Mouse (Mus musculus): Measurements from ENCODE around the gene Golga5. TPM values are rescaled to one million over a fixed set of nuclear protein-coding genes. Genes with fewer than 3 reads are reported as not detected.

Golga5 gene
- total and polyA plus RNA-seq, 2 experiments from 2014 or later: 20.8 to 23.0 TPM

GRCm38 (mm10) chr12:102440551-102440950 lies 28.4 kb upstream of the Golga5 start:
- no peaks in the 10 kb centered on the region for H3K27me3 ChIP-seq (ENCODE audit: insufficient read depth, low read length)
- DNase-seq (ENCODE audit: low spot score): no peak
- TF ChIP-seq CTCF (IDR thresholded peaks at IDR 0.05): no peak
- 87% methylated on average over 7 of the region's 7 CpGs for WGBS
- H3K9me3 ChIP-seq (ENCODE audit: low read length): no peaks in the 10 kb centered on the region
- H3K4me1 ChIP-seq (ENCODE audit: insufficient read depth, low read length): peaks cover 11% of the 10 kb centered on the region
- no peak for ATAC-seq (ENCODE audit: low FRiP score)
- no peak overlapping the region for H3K4me3 ChIP-seq (ENCODE audit: low read depth, low read length)
- H3K27ac ChIP-seq (ENCODE audit: low read depth, low read length): no peak overlapping the region
- H3K4me2 ChIP-seq (ENCODE audit: low read depth, low read length, poor library complexity, severe bottlenecking): peak overlapping the region; percentile 56; the same call in 1 of the 2 replicates
- H3K9ac ChIP-seq (replicated peaks; ENCODE audit: low read length, poor library complexity, severe bottlenecking): no peak overlapping the region
- no peaks in the 10 kb centered on the region for H3K36me3 ChIP-seq (ENCODE audit: insufficient read depth, low read length)

- H3K4me1 ChIP-seq (ENCODE audit: insufficient read depth, low read length): peaks cover 11% of the 10 kb centered on the region
- DNase-seq (ENCODE audit: low spot score) (no peak), ATAC-seq (ENCODE audit: low FRiP score) (no peak)
- no peak overlapping the region for H3K4me2 ChIP-seq (ENCODE audit: low read depth, low read length, poor library complexity, severe bottlenecking)
- no peaks in the 10 kb centered on the region for H3K36me3 ChIP-seq (ENCODE audit: insufficient read depth, low read length)
- no peak overlapping the region for H3K4me3 ChIP-seq (ENCODE audit: low read depth, low read length)
- H3K9ac ChIP-seq (replicated peaks; ENCODE audit: low read length, poor library complexity, severe bottlenecking): no peak overlapping the region
- no peaks in the 10 kb centered on the region for H3K9me3 ChIP-seq (ENCODE audit: low read length)
- TF ChIP-seq CTCF (IDR thresholded peaks at IDR 0.05): no peak
- H3K27ac ChIP-seq (ENCODE audit: low read depth, low read length): no peak overlapping the region
- 93% methylated on average over 6 of the region's 6 CpGs for WGBS
- no peaks in the 10 kb centered on the region for H3K27me3 ChIP-seq (ENCODE audit: insufficient read depth, low read length)
These were observed 27.8 kb upstream of the Golga5 start for GRCm38 (mm10) chr12:102441141-102441540.

DNA sequence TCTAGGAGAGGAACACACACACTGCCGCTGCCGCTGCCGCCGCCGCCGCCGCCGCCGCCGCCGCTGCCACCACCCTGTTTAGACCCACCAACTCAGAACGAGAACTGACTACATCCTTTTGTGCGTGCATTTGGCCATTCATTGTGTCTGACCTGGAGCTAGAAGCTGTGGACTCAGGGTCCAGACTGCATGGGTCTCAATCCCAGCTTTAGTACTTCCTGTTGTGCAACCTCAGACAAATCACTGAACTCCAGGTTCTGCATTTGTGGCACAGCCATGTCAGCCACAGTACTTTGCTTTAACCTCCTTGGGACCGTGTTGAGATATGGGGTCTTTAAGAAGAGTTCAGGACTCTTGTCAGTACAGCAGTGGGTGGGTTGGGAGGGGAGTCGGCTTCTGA lies 26.3 kb upstream of the Golga5 start:
- Histone ChIP-seq H3K4me2 (ENCODE audit: low read depth, low read length, poor library complexity, severe bottlenecking) (no peak overlapping the region), H3K27ac (ENCODE audit: low read depth, low read length) (no peak overlapping the region), H3K36me3 (ENCODE audit: insufficient read depth, low read length) (no peaks in the 10 kb centered on the region), H3K27me3 (ENCODE audit: insufficient read depth, low read length) (no peaks in the 10 kb centered on the region), H3K4me1 (ENCODE audit: insufficient read depth, low read length) (peaks cover 11% of the 10 kb centered on the region), H3K4me3 (ENCODE audit: low read depth, low read length) (no peak overlapping the region), H3K9me3 (ENCODE audit: low read length) (no peaks in the 10 kb centered on the region), H3K9ac (replicated peaks; ENCODE audit: low read length, poor library complexity, severe bottlenecking) (no peak overlapping the region)
- TF ChIP-seq CTCF (IDR thresholded peaks at IDR 0.05): no peak
- ATAC-seq (ENCODE audit: low FRiP score) (no peak), DNase-seq (ENCODE audit: low spot score) (no peak)
- WGBS: 91% methylated on average over 15 of the region's 15 CpGs

DNA sequence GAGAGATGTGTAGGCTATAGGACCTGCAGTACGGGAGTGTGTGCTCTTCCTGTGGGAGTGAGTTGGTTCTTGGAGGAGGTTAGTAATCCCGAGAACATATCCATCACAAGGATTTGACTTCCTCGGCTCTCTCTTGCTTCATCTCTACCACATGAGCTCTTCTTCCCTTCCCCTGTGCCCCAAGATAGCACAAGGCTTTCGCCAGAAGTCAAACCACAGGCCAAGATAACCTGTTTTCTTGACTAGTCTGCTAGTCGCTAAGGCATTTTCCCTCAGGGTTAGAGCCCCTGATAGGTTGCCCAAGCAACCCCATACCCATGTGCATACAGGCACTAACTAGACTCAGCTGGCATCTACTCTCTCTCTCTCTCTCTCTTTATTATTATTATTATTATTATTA lies 25.3 kb upstream of the Golga5 start:
- no peak overlapping the region for H3K4me2 ChIP-seq (ENCODE audit: low read depth, low read length, poor library complexity, severe bottlenecking)
- no peak overlapping the region for H3K4me3 ChIP-seq (ENCODE audit: low read depth, low read length)
- no peaks in the 10 kb centered on the region for H3K9me3 ChIP-seq (ENCODE audit: low read length)
- no peak for TF ChIP-seq CTCF (IDR thresholded peaks at IDR 0.05)
- H3K4me1 ChIP-seq (ENCODE audit: insufficient read depth, low read length): peaks cover 2% of the 10 kb centered on the region; the same call in 1 of the 2 replicates
- no peak for DNase-seq (ENCODE audit: low spot score)
- no peak overlapping the region for H3K27ac ChIP-seq (ENCODE audit: low read depth, low read length)
- no peaks in the 10 kb centered on the region for H3K27me3 ChIP-seq (ENCODE audit: insufficient read depth, low read length)
- WGBS: 83% methylated on average over 5 of the region's 5 CpGs
- H3K36me3 ChIP-seq (ENCODE audit: insufficient read depth, low read length): no peaks in the 10 kb centered on the region
- H3K9ac ChIP-seq (replicated peaks; ENCODE audit: low read length, poor library complexity, severe bottlenecking): no peak overlapping the region
- no peak for ATAC-seq (ENCODE audit: low FRiP score)

GRCm38 (mm10) chr12:102445436-102445835 lies 23.5 kb upstream of the Golga5 start:
- H3K27me3 ChIP-seq (ENCODE audit: insufficient read depth, low read length): no peaks in the 10 kb centered on the region
- no peak overlapping the region for H3K4me2 ChIP-seq (ENCODE audit: low read depth, low read length, poor library complexity, severe bottlenecking)
- H3K9ac ChIP-seq (replicated peaks; ENCODE audit: low read length, poor library complexity, severe bottlenecking): no peak overlapping the region
- ATAC-seq (ENCODE audit: low FRiP score): no peak
- H3K27ac ChIP-seq (ENCODE audit: low read depth, low read length): no peak overlapping the region
- no peak for TF ChIP-seq CTCF (IDR thresholded peaks at IDR 0.05)
- 71% methylated on average over 4 of the region's 4 CpGs for WGBS
- no peaks in the 10 kb centered on the region for H3K4me1 ChIP-seq (ENCODE audit: insufficient read depth, low read length)
- H3K9me3 ChIP-seq (ENCODE audit: low read length): no peaks in the 10 kb centered on the region
- H3K36me3 ChIP-seq (ENCODE audit: insufficient read depth, low read length): no peaks in the 10 kb centered on the region
- H3K4me3 ChIP-seq (ENCODE audit: low read depth, low read length): no peak overlapping the region
- no peak for DNase-seq (ENCODE audit: low spot score)

DNA sequence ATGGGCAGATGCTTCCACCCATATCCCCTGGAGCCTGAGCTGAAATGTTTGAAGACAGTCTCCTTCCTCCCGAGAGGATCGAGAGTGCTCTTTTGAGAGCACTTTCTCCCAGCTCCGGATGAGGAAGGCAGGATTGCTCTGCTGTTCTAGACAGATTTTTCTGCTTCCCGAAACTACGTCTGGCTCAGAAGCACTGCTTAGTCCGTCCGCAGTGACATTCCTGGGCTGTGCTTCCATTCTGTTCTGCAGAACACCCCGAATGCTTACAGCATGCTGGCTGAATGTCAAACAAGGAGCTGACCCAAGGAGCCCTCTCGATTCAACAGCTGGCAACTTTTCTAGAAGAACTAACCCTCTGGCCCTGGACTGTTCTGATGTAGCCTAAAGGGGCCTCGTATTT lies 18.5 kb upstream of the Golga5 start:
- ATAC-seq (ENCODE audit: low FRiP score) (no peak), DNase-seq (ENCODE audit: low spot score) (no peak)
- Histone ChIP-seq H3K9me3 (ENCODE audit: low read length) (no peaks in the 10 kb centered on the region), H3K27me3 (ENCODE audit: insufficient read depth, low read length) (no peaks in the 10 kb centered on the region), H3K4me2 (ENCODE audit: low read depth, low read length, poor library complexity, severe bottlenecking) (no peak overlapping the region), H3K27ac (ENCODE audit: low read depth, low read length) (no peak overlapping the region), H3K9ac (replicated peaks; ENCODE audit: low read length, poor library complexity, severe bottlenecking) (no peak overlapping the region), H3K4me3 (ENCODE audit: low read depth, low read length) (no peak overlapping the region), H3K4me1 (ENCODE audit: insufficient read depth, low read length) (no peaks in the 10 kb centered on the region), H3K36me3 (ENCODE audit: insufficient read depth, low read length) (no peaks in the 10 kb centered on the region)
- 69% methylated on average over 10 of the region's 10 CpGs for WGBS
- TF ChIP-seq CTCF (IDR thresholded peaks at IDR 0.05): no peak

All from midbrain, postnatal 0 days (tissue).